Mouse (Mus musculus): ENCODE results near the gene Fxyd2. TPM values are rescaled to one million over a fixed set of nuclear protein-coding genes. Genes with fewer than 3 reads are reported as not detected.

The Fxyd2 gene
- polyA plus RNA-seq, 1 experiment from 2014 or later, result 3.3 TPM

- H3K27me3 ChIP-seq, result 0 out of 2 replicates have a peak, but pooled peaks cover 3% of the 10 kb centered on the region
- 68% methylated on average over 4 of the region's 4 CpGs for WGBS
- no peak overlapping the region for H3K27ac ChIP-seq
- no peaks in the 10 kb centered on the region for H3K9me3 ChIP-seq
- peaks cover 4% of the 10 kb centered on the region for H3K4me1 ChIP-seq
- H3K4me2 ChIP-seq, result no peak overlapping the region
- H3K4me3 ChIP-seq, result no peak overlapping the region
- H3K9ac ChIP-seq, result no peak overlapping the region
- ATAC-seq (ENCODE audit: borderline replicate concordance, extremely low read depth, low FRiP score, low TSS enrichment), result no peak
- no peaks in the 10 kb centered on the region for H3K36me3 ChIP-seq
These were observed 13.4 kb downstream of the Fxyd2 start for GRCm38 (mm10) chr9:45412700-45413477.

- no peak overlapping the region for H3K27ac ChIP-seq
- no peak overlapping the region for H3K4me2 ChIP-seq
- no peak for ATAC-seq (ENCODE audit: borderline replicate concordance, extremely low read depth, low FRiP score, low TSS enrichment)
- WGBS, result 57% methylated on average over 5 of the region's 5 CpGs
- no peaks in the 10 kb centered on the region for H3K9me3 ChIP-seq
- H3K4me3 ChIP-seq, result no peak overlapping the region
- H3K9ac ChIP-seq, result no peak overlapping the region
- H3K36me3 ChIP-seq, result no peaks in the 10 kb centered on the region
- H3K27me3 ChIP-seq, result 0 out of 2 replicates have a peak, but pooled peaks cover 4% of the 10 kb centered on the region
- H3K4me1 ChIP-seq, result no peaks in the 10 kb centered on the region; the same call in 1 of the 2 replicates
These were observed 14.1 kb downstream of the Fxyd2 start for GRCm38 (mm10) chr9:45413478-45414140.

GRCm38 (mm10) chr9:45415912-45416311 is 16.4 kb downstream of the Fxyd2 start:
- Histone ChIP-seq H3K9ac (no peak overlapping the region), H3K4me1 (no peaks in the 10 kb centered on the region; the same call in 1 of the 2 replicates), H3K27ac (no peak overlapping the region), H3K4me2 (no peak overlapping the region), H3K27me3 (0 out of 2 replicates have a peak, but pooled peaks cover 4% of the 10 kb centered on the region), H3K9me3 (no peaks in the 10 kb centered on the region), H3K36me3 (no peaks in the 10 kb centered on the region), H3K4me3 (no peak overlapping the region)
- no peak for ATAC-seq (ENCODE audit: borderline replicate concordance, extremely low read depth, low FRiP score, low TSS enrichment)
- WGBS, result 35% methylated on average over 4 of the region's 4 CpGs

GRCm38 (mm10) chr9:45417245-45417644 is 17.8 kb downstream of the Fxyd2 start:
- Histone ChIP-seq H3K9me3 (no peaks in the 10 kb centered on the region), H3K27me3 (0 out of 2 replicates have a peak, but pooled peaks cover 4% of the 10 kb centered on the region), H3K9ac (no peak overlapping the region), H3K4me1 (no peaks in the 10 kb centered on the region; the same call in 1 of the 2 replicates), H3K27ac (no peak overlapping the region), H3K4me3 (peak overlapping the region; percentile 11; the same call in 1 of the 2 replicates), H3K4me2 (peak overlapping the region; percentile 41; the same call in 1 of the 2 replicates), H3K36me3 (no peaks in the 10 kb centered on the region)
- WGBS, result 16% methylated on average over 8 of the region's 8 CpGs
- no peak for ATAC-seq (ENCODE audit: borderline replicate concordance, extremely low read depth, low FRiP score, low TSS enrichment)

GRCm38 (mm10) chr9:45418252-45418651 is 18.8 kb downstream of the Fxyd2 start:
- WGBS, result 51% methylated on average over 8 of the region's 8 CpGs
- Histone ChIP-seq H3K36me3 (no peaks in the 10 kb centered on the region), H3K4me2 (no peak overlapping the region), H3K9me3 (no peaks in the 10 kb centered on the region), H3K4me1 (no peaks in the 10 kb centered on the region), H3K9ac (no peak overlapping the region), H3K27ac (no peak overlapping the region), H3K27me3 (0 out of 2 replicates have a peak, but pooled peaks cover 4% of the 10 kb centered on the region), H3K4me3 (no peak overlapping the region)
- ATAC-seq (ENCODE audit: borderline replicate concordance, extremely low read depth, low FRiP score, low TSS enrichment), result no peak

- H3K9me3 ChIP-seq, result no peaks in the 10 kb centered on the region
- WGBS, result 59% methylated on average over 8 of the region's 8 CpGs
- H3K4me1 ChIP-seq, result no peaks in the 10 kb centered on the region
- H3K36me3 ChIP-seq, result no peaks in the 10 kb centered on the region
- no peak overlapping the region for H3K27ac ChIP-seq
- ATAC-seq (ENCODE audit: borderline replicate concordance, extremely low read depth, low FRiP score, low TSS enrichment), result no peak
- no peak overlapping the region for H3K4me2 ChIP-seq
- H3K4me3 ChIP-seq, result no peak overlapping the region
- 0 out of 2 replicates have a peak, but pooled peaks cover 4% of the 10 kb centered on the region for H3K27me3 ChIP-seq
- no peak overlapping the region for H3K9ac ChIP-seq
These were observed 21.7 kb downstream of the Fxyd2 start for GRCm38 (mm10) chr9:45421209-45421608.

- Histone ChIP-seq H3K4me2 (no peak overlapping the region), H3K36me3 (no peaks in the 10 kb centered on the region), H3K9me3 (no peaks in the 10 kb centered on the region), H3K4me3 (no peak overlapping the region), H3K9ac (no peak overlapping the region), H3K27me3 (0 out of 2 replicates have a peak, but pooled peaks cover 1% of the 10 kb centered on the region), H3K4me1 (no peaks in the 10 kb centered on the region), H3K27ac (no peak overlapping the region)
- WGBS, result 70% methylated on average over 7 of the region's 7 CpGs
- ATAC-seq (ENCODE audit: borderline replicate concordance, extremely low read depth, low FRiP score, low TSS enrichment), result no peak
These were observed 23.4 kb downstream of the Fxyd2 start for GRCm38 (mm10) chr9:45422761-45423298.

GRCm38 (mm10) chr9:45426456-45426855 is 27.0 kb downstream of the Fxyd2 start, which contains the start of gene Dscaml1:
TSS of gene Dscaml1 (plus strand) at chr9:45426628.
- 81% methylated on average over 4 of the region's 4 CpGs for WGBS
- no peak within 1 kb of the TSS for H3K27ac ChIP-seq
- no peaks in the 10 kb centered on the region for H3K36me3 ChIP-seq
- no peaks in the 10 kb centered on the region for H3K9me3 ChIP-seq
- H3K27me3 ChIP-seq, result peaks cover 29% of the 10 kb centered on the region
- peaks cover 10% of the 10 kb centered on the region; the same call in 1 of the 2 replicates for H3K4me1 ChIP-seq
- no peak within 1 kb of the TSS for H3K4me2 ChIP-seq
- no peak within 1 kb of the TSS for H3K9ac ChIP-seq
- H3K4me3 ChIP-seq, result no peak within 1 kb of the TSS
- no peak for ATAC-seq (ENCODE audit: borderline replicate concordance, extremely low read depth, low FRiP score, low TSS enrichment)

- Histone ChIP-seq H3K9me3 (no peaks in the 10 kb centered on the region), H3K4me1 (peaks cover 10% of the 10 kb centered on the region; the same call in 1 of the 2 replicates), H3K9ac (no peak overlapping the region), H3K27ac (no peak overlapping the region), H3K4me3 (no peak overlapping the region), H3K4me2 (no peak overlapping the region), H3K27me3 (peaks cover 53% of the 10 kb centered on the region), H3K36me3 (no peaks in the 10 kb centered on the region)
- no peak for ATAC-seq (ENCODE audit: borderline replicate concordance, extremely low read depth, low FRiP score, low TSS enrichment)
- 17% methylated on average over 5 of the region's 5 CpGs for WGBS
These were observed 29.9 kb downstream of the Fxyd2 start for GRCm38 (mm10) chr9:45429392-45429791.

- Histone ChIP-seq H3K27ac (no peak overlapping the region), H3K36me3 (no peaks in the 10 kb centered on the region), H3K4me2 (peak overlapping the region; percentile 63), H3K4me3 (peak overlapping the region; percentile 36), H3K9ac (no peak overlapping the region), H3K27me3 (peaks cover 53% of the 10 kb centered on the region), H3K9me3 (no peaks in the 10 kb centered on the region), H3K4me1 (peaks cover 10% of the 10 kb centered on the region; the same call in 1 of the 2 replicates)
- ATAC-seq (ENCODE audit: borderline replicate concordance, extremely low read depth, low FRiP score, low TSS enrichment), result no peak
- WGBS, result 2% methylated on average over 47 of the region's 54 CpGs
These were observed 30.7 kb downstream of the Fxyd2 start for GRCm38 (mm10) chr9:45429951-45430697.

GRCm38 (mm10) chr9:45430698-45430959 is 31.2 kb downstream of the Fxyd2 start:
- H3K9ac ChIP-seq, result no peak overlapping the region
- peak overlapping the region; percentile 36 for H3K4me3 ChIP-seq
- ATAC-seq (ENCODE audit: borderline replicate concordance, extremely low read depth, low FRiP score, low TSS enrichment), result no peak
- H3K4me2 ChIP-seq, result peak overlapping the region; percentile 63
- WGBS, result under 1% methylated on average over 15 of the region's 17 CpGs
- no peaks in the 10 kb centered on the region for H3K9me3 ChIP-seq
- H3K4me1 ChIP-seq, result peaks cover 10% of the 10 kb centered on the region; the same call in 1 of the 2 replicates
- H3K27me3 ChIP-seq, result peaks cover 53% of the 10 kb centered on the region
- no peaks in the 10 kb centered on the region for H3K36me3 ChIP-seq
- H3K27ac ChIP-seq, result no peak overlapping the region
